Comparison of ENCODE assay signal across 9 mouse cellular contexts in genomic region chr12:86770261-86770670, GRCm38 (mm10). TPM values are rescaled to one million over a fixed set of nuclear protein-coding genes. Genes with fewer than 3 reads are reported as not detected.
DNase-seq lines count a peak whose midpoint lies in the region; ATAC-seq lines count a peak whose summit lies in the region.
"Had no signal": no experiment of that assay in that cellular context is flagged by ENCODE, and none has a peak within 500 bp of the region (broad histone marks: within the 10 kb centered on the region; RNA-seq: fewer than 3 reads in every experiment).

No protein-coding gene starts in this region.

- ATAC-seq in cerebellum, adult (ENCODE audit: insufficient number of reproducible peaks, low FRiP score, low TSS enrichment): 0 out of 2 replicates have a peak, but pooled peaks have one; percentile 18
- ATAC-seq in embryonic facial prominence, embryonic 13.5 days (ENCODE audit: insufficient number of reproducible peaks, insufficient read depth, low FRiP score, low TSS enrichment, low read depth): no peak
- ATAC-seq in heart, embryonic 15.5 days (replicated peaks; ENCODE audit: insufficient number of reproducible peaks, insufficient read depth, low FRiP score, low read depth): peak; percentile 59; the same call in 1 of the 2 replicates

- no peak overlapping the region for H3K4me3 ChIP-seq in embryonic facial prominence, embryonic 13.5 days
- no peak overlapping the region for H3K4me3 ChIP-seq in heart, embryonic 15.5 days

- no peaks in the 10 kb centered on the region for H3K9me3 ChIP-seq in embryonic facial prominence, embryonic 13.5 days
- H3K9me3 ChIP-seq in heart, embryonic 15.5 days (replicated peaks): no peaks in the 10 kb centered on the region

- WGBS in embryonic facial prominence, embryonic 13.5 days: 30% methylated on average over 4 of the region's 4 CpGs
- WGBS in heart, embryonic 15.5 days: 6% methylated on average over 4 of the region's 4 CpGs

- H3K4me2 ChIP-seq in embryonic facial prominence, embryonic 13.5 days: no peak overlapping the region
- H3K4me2 ChIP-seq in heart, embryonic 15.5 days: no peak overlapping the region

- H3K36me3 ChIP-seq in embryonic facial prominence, embryonic 13.5 days: no peaks in the 10 kb centered on the region
- no peaks in the 10 kb centered on the region for H3K36me3 ChIP-seq in heart, embryonic 15.5 days

- H3K27me3 ChIP-seq in embryonic facial prominence, embryonic 13.5 days: no peaks in the 10 kb centered on the region
- no peaks in the 10 kb centered on the region for H3K27me3 ChIP-seq in heart, embryonic 15.5 days

- peaks cover 31% of the 10 kb centered on the region for H3K4me1 ChIP-seq in embryonic facial prominence, embryonic 13.5 days
- peaks cover 23% of the 10 kb centered on the region for H3K4me1 ChIP-seq in heart, embryonic 15.5 days (replicated peaks)

- DNase-seq in cerebellum, adult 11 months: no peak
- DNase-seq in Muller cell, postnatal 12 days (ENCODE audit: inconsistent ontology term): peak; percentile 96
- DNase-seq in layer of hippocampus, postnatal 36 days: peak; percentile 20 to 28
- peak; percentile 54 for DNase-seq in ovary, postnatal 36 days (ENCODE audit: low spot score)
- no peak for DNase-seq in embryo, embryonic 11 days

- H3K9ac ChIP-seq in embryonic facial prominence, embryonic 13.5 days: 0 out of 2 replicates have a peak overlapping the region, but pooled peaks have one; percentile 22
- H3K9ac ChIP-seq in heart, embryonic 15.5 days: no peak overlapping the region

- peak overlapping the region; percentile 80 for H3K27ac ChIP-seq in embryonic facial prominence, embryonic 13.5 days
- peak overlapping the region; percentile 74 for H3K27ac ChIP-seq in heart, embryonic 15.5 days
- H3K27ac ChIP-seq: macrophage had no signal

RNA-seq across cellular contexts. Expression of gene Lrrc74a, which starts 36.1 kb away (rescaled TPM):
- not detected in 2 replicates for polyA plus RNA-seq in embryonic facial prominence, embryonic 13.5 days (2015; fragmentation: Nextera tagmentation; extraction: Ambion mirVana)
- polyA plus RNA-seq in heart, embryonic 15.5 days (2015; fragmentation: Nextera tagmentation; extraction: Ambion mirVana): not detected in 2 replicates
- total RNA-seq in layer of hippocampus, postnatal 36 days (2021): not detected
- polyA plus RNA-seq: macrophage had no signal

RNA-seq across cellular contexts. Expression of gene Angel1, which starts 44.0 kb away (rescaled TPM):
- polyA plus RNA-seq in embryonic facial prominence, embryonic 13.5 days (2015; fragmentation: Nextera tagmentation; extraction: Ambion mirVana): 9.8 and 10.9 TPM in 2 replicates
- 7.2 and 9.0 TPM in 2 replicates for polyA plus RNA-seq in heart, embryonic 15.5 days (2015; fragmentation: Nextera tagmentation; extraction: Ambion mirVana)
- total RNA-seq in layer of hippocampus, postnatal 36 days (2021): 1 to 10 TPM; 6.0 to 6.2 TPM

Comparison
In these comparisons a context has a peak if more than half of its experiments do, and no peak if none do; other contexts are left out.
1. DNase-seq: peak in Muller cell, postnatal 12 days (single experiment), layer of hippocampus, postnatal 36 days (2 of 2) and ovary, postnatal 36 days (single experiment); none in cerebellum, adult 11 months (single experiment) and embryo, embryonic 11 days (single experiment).